Mouse (Mus musculus) heart, embryonic 14.5 days (tissue): ENCODE measurements around the gene Rnf212. TPM values are rescaled to one million over a fixed set of nuclear protein-coding genes. Genes with fewer than 3 reads are reported as not detected.
"Not testable (repeated sequence)": the region's sequence is repeated elsewhere in the genome, so short reads cannot be mapped to it uniquely, and the experiment has no call there.

Source experiments
- ATAC-seq: fragments of 200-750 bp; cut with Nextera tagmentation; 2 replicates; pipeline ENCODE4 v1.8.0; 2017; ENCODE audit warnings: low read depth, moderate TSS enrichment; ENCODE audit not compliant: insufficient number of reproducible peaks, insufficient read depth, low FRiP score
- H3K27ac ChIP-seq, 2 experiments: fragments of 200-500 bp in 1 of 2; fragments of 300-500 bp in 1 of 2; sonication (generic) in 1 of 2; replicated peaks in 1 of 2; 2 replicates each; pipeline ENCODE4 v1.5.1; 2012 to 2014; ENCODE audit warnings: low read depth in 2 of 2, low read length in 2 of 2, control low read depth in 1 of 2, mild to moderate bottlenecking in 1 of 2, mixed read lengths in 1 of 2; ENCODE audit not compliant: control insufficient read depth in 1 of 2, insufficient read depth in 1 of 2
- H3K27me3 ChIP-seq: fragments of 300-500 bp; sonication (generic); 2 replicates; pipeline ENCODE4 v1.6.1; 2014; ENCODE audit warnings: mild to moderate bottlenecking, low read length, control low read depth; ENCODE audit not compliant: control insufficient read depth, insufficient read depth
- H3K36me3 ChIP-seq: fragments of 300-500 bp; sonication (generic); 2 replicates; pipeline ENCODE4 v1.6.1; 2014; ENCODE audit warnings: mild to moderate bottlenecking, control low read depth, low read length, mixed read lengths; ENCODE audit not compliant: control insufficient read depth, insufficient read depth
- H3K4me1 ChIP-seq, 2 experiments: fragments of 200-500 bp in 1 of 2; fragments of 300-500 bp in 1 of 2; sonication (generic) in 1 of 2; 2 replicates each; pipeline ENCODE4 v1.6.1; 2012 to 2014; ENCODE audit warnings: low read length in 2 of 2, control low read depth in 1 of 2, mixed read lengths in 1 of 2; ENCODE audit not compliant: control insufficient read depth in 2 of 2, insufficient read depth in 2 of 2
- H3K4me2 ChIP-seq: fragments of 300-500 bp; sonication (generic); 2 replicates; pipeline ENCODE4 v1.6.1; 2014; ENCODE audit warnings: mild to moderate bottlenecking, low read length
- H3K4me3 ChIP-seq, 2 experiments: fragments of 200-500 bp in 1 of 2; fragments of 300-500 bp in 1 of 2; sonication (generic) in 1 of 2; 2 replicates each; pipeline ENCODE4 v1.5.1; 2012 to 2014; ENCODE audit warnings: low read length in 2 of 2, mild to moderate bottlenecking in 2 of 2, control low read depth in 1 of 2, low read depth in 1 of 2, moderate library complexity in 1 of 2; ENCODE audit not compliant: control insufficient read depth in 1 of 2, insufficient read depth in 1 of 2
- H3K9ac ChIP-seq: fragments of 300-500 bp; sonication (generic); 2 replicates; pipeline ENCODE4 v1.6.1; 2014; ENCODE audit warnings: mild to moderate bottlenecking, low read length
- H3K9me3 ChIP-seq: fragments of 300-500 bp; sonication (generic); 2 replicates; pipeline ENCODE4 v1.6.1; 2016; ENCODE audit warnings: low read length, control low read depth; ENCODE audit not compliant: control insufficient read depth
- WGBS: fragments of 180-500 bp; shearing (Covaris S2); extraction: QIAGEN DNeasy Blood & Tissue Kit; methylation state at CpG from one replicate; pipeline ENCODE4 v1.1.7; 2014; 5-methylcytosine and 5-hydroxymethylcytosine counted together
- polyA plus RNA-seq: library from polyadenylated mRNA; unstranded; fragments of >200 nt; fragmentation: Nextera tagmentation; extraction: Ambion mirVana; gene quantifications from 2 replicates; pipeline ENCODE4 v1.2.1, GENCODE M21; 2014

Gene Rnf212
- polyA plus RNA-seq, 1 experiment from 2014 or later: not detected

DNA sequence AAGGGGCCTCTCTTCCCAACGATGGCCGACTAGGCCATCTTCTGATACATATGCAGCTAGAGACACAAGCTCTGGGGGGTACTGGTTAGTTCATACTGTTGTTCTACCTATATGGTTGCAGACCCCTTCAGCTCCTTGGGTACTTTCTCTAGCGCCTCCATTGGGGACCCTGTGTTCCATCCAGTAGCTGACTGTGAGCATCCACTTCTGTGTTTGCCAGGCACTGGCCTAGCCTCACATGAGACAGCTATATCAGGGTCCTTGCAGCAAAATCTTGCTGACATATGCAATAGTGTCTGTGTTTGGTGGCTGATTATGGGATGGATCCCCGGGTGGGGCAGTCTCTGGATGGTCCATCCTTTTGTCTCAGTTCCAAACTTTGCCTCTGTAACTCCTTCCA, 23.5 kb downstream of the Rnf212 start:
- not testable (repeated sequence) for H3K9ac ChIP-seq, H3K27me3 ChIP-seq, H3K4me2 ChIP-seq, H3K9me3 ChIP-seq, H3K27ac ChIP-seq, ATAC-seq, H3K4me1 ChIP-seq, H3K36me3 ChIP-seq, H3K4me3 ChIP-seq
- WGBS: 73% methylated on average over 4 of the region's 4 CpGs

DNA sequence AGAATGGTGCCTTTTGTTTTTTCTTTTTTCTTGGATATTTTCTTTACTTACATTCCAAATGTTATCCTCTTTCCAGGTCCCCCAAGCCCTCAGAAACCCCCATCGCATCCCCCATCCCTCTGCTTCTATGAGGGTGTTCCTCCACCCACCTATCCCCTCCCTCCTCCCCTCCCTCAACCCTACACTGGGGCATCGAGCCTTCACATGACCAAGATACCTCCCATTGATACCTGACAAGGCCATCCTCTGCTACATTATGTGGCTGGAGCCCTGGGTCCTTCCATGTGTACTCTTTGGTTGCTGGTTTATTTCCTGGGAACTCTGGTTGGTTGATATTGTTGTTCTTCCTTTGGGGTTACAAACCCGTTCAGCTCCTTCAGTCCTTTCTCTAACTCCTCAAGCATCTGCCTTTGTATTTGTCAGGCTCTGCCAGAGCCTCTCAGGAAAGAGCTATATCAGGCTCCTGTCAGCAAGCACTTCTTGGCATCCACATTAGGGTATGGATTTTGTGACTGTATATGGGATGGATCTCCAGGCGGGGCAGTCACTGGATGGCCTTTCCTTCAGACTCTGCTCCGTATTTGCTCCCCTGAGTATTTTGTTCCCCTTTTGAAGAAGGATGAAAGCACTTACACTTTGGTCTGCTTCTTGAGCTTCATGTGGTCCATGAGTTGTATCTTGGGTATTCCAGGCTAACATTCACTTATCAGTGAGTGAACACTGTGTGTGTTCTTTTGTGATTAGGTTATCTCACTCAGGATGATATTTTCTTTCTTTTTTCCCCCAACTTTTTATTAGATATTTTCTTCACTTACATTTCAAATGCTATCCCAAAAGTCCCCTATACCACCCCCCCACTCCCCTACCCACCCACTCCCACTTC, 24.2 kb downstream of the Rnf212 start:
- Histone ChIP-seq H3K27ac (no peak overlapping the region), H3K27me3 (no peaks in the 10 kb centered on the region), H3K4me2 (no peak overlapping the region), H3K4me3 (no peak overlapping the region), H3K36me3 (no peaks in the 10 kb centered on the region), H3K9me3 (no peaks in the 10 kb centered on the region), H3K9ac (no peak overlapping the region), H3K4me1 (no peaks in the 10 kb centered on the region)
- ATAC-seq: no peak
- WGBS: 51% methylated on average over 5 of the region's 5 CpGs

DNA sequence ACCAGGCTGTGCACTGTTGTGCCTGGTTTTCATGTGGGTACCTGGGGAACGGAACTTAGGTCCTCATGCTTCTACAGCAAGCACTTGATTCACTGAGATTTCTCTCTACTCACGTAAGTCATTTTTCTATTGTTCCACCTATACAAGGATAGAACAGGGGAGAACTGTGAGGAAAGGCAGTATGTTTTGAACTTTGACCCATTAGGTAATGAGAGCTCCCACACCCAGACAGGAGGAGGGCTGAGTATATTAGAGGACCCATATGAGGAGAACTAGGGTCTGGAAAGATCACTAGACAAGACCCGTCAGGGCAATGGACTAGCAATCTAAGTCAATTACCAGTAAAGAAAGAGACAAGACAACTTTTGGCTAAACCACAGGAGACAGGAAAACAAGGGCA, 30.2 kb downstream of the Rnf212 start:
- ATAC-seq: no peak
- Histone ChIP-seq H3K27ac (no peak overlapping the region), H3K27me3 (no peaks in the 10 kb centered on the region), H3K4me3 (no peak overlapping the region), H3K9me3 (no peaks in the 10 kb centered on the region), H3K36me3 (no peaks in the 10 kb centered on the region), H3K9ac (no peak overlapping the region), H3K4me2 (no peak overlapping the region), H3K4me1 (no peaks in the 10 kb centered on the region)
- 77% methylated on average over 3 of the region's 3 CpGs for WGBS

DNA sequence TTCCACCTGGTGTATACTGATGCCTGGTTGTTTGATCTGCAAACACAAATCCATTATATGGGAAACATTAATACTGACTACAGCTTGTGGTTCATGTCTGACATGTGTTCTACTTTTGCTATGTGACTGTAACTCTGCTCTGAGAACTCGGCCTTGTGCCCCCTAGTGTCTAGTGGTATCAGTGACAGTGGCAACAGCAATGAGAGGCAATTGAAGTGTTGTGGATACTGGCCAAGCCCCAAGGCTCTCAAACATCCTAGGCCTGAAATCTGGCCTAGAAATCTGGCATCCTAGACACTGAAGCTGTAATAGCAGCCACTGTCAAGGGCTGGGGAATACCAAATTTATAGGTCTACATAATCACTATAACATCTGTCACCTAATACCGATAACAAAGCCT, 30.9 kb downstream of the Rnf212 start:
- H3K4me2 ChIP-seq: no peak overlapping the region
- H3K4me1 ChIP-seq: no peaks in the 10 kb centered on the region
- no peak for ATAC-seq
- no peaks in the 10 kb centered on the region for H3K27me3 ChIP-seq
- no peak overlapping the region for H3K27ac ChIP-seq
- no peak overlapping the region for H3K4me3 ChIP-seq
- 57% methylated on average over 2 of the region's 2 CpGs for WGBS
- H3K36me3 ChIP-seq: no peaks in the 10 kb centered on the region
- H3K9me3 ChIP-seq: no peaks in the 10 kb centered on the region
- H3K9ac ChIP-seq: no peak overlapping the region

DNA sequence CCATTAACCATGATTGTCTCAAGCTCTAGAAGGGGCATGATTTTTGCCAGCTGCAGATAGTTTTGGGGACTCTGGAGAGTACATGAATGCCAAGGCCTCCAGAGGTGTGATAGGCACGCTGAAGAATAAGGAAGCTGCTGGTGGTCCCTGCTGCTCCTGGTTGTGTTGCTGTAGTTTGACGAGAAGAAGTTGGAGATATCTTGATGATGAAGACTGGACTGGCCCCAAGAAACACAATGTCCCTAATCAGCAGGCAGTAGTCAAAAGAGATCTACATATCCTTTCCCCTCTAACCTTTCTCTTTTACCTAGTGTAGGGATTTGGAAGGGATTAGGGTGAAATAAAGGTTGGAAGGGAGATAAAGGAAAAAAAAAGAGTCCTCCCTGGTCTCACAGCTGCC, 32.2 kb downstream of the Rnf212 start:
- Histone ChIP-seq H3K9me3 (no peaks in the 10 kb centered on the region), H3K4me2 (no peak overlapping the region), H3K4me3 (no peak overlapping the region), H3K27ac (no peak overlapping the region), H3K4me1 (no peaks in the 10 kb centered on the region), H3K9ac (no peak overlapping the region), H3K36me3 (no peaks in the 10 kb centered on the region), H3K27me3 (no peaks in the 10 kb centered on the region)
- WGBS: 68% methylated on average over 2 of the region's 2 CpGs
- no peak for ATAC-seq

DNA sequence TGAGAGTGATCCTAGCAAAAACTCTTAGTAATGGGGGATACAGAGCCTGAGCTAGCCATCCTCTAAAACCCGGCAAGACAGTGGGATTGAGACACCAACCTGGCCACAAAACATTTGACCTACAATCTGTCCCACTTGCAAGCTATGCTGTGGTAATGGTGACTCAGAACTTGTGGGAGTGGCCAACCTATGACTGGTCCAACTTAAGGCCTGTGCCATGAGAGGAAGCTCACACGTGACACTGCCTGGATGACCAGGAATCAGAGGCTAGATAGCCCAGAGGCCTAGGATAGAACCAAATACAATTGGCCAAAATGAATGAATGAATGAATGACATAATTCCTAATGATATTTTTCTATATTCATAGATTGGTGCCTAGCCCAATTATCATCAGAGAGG, 32.9 kb downstream of the Rnf212 start:
- H3K4me1 ChIP-seq: no peaks in the 10 kb centered on the region
- no peak overlapping the region for H3K9ac ChIP-seq
- 74% methylated on average over 2 of the region's 2 CpGs for WGBS
- ATAC-seq: no peak
- H3K36me3 ChIP-seq: no peaks in the 10 kb centered on the region
- H3K27me3 ChIP-seq: no peaks in the 10 kb centered on the region
- H3K4me2 ChIP-seq: no peak overlapping the region
- no peaks in the 10 kb centered on the region for H3K9me3 ChIP-seq
- no peak overlapping the region for H3K27ac ChIP-seq
- no peak overlapping the region for H3K4me3 ChIP-seq

DNA sequence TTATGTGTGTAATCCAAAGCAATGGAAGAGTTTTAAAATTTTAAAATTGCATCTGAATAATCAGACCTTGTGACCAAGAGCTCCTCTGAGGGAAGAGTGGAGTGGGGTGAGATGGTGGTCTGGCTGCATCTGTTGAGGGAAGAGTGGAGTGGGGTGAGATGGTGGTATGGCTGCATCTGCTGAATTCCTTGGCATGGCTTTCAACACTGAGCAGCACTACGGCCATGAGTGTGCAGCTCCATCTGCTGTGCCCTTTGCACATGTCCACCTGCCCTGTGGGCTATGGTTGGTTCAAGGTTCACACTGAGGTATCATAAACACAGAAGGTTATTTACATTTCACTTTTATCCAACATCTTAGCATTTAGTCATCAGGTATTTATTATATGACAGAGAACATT, 47.4 kb downstream of the Rnf212 start:
- Histone ChIP-seq H3K9me3 (no peaks in the 10 kb centered on the region), H3K27me3 (no peaks in the 10 kb centered on the region), H3K4me1 (no peaks in the 10 kb centered on the region), H3K36me3 (no peaks in the 10 kb centered on the region), H3K4me3 (no peak overlapping the region), H3K27ac (no peak overlapping the region), H3K9ac (no peak overlapping the region), H3K4me2 (no peak overlapping the region)
- ATAC-seq: no peak
- 91% methylated on average over 1 of the region's 1 CpGs for whole genome bisulfite sequencing
